Mouse (Mus musculus) Muller cell, postnatal 12 days (primary cell): ENCODE data around the gene Atp5g3.
"Not testable (repeated sequence)": the region's sequence is repeated elsewhere in the genome, so short reads cannot be mapped to it uniquely, and the experiment has no call there.

Experiments used
- DNase-seq: peaks from one replicate; pipeline ENCODE4 v3.0.0-alpha.2; 2015; ENCODE audit errors: inconsistent ontology term

Atp5g3 gene

DNA sequence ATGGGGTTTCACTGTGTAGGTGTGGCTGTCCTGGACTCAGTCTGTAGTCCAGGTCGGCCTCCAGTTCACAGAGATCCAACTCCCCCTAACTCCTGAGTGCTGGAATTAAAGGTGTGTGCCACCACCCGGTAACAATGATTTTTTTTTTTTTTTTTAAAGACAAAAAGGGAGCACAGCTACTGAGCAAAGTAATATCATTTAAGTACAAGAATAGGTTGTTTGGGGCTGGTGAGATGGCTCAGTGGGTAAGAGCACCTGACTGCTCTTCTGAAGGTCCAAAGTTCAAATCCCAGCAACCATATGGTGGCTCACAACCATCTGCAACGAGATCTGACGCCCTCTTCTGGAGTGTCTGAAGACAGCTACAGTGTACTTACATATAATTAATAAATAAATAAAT, 14.2 kb downstream of the Atp5g3 start:
- DNase-seq, result not testable (repeated sequence)

DNA sequence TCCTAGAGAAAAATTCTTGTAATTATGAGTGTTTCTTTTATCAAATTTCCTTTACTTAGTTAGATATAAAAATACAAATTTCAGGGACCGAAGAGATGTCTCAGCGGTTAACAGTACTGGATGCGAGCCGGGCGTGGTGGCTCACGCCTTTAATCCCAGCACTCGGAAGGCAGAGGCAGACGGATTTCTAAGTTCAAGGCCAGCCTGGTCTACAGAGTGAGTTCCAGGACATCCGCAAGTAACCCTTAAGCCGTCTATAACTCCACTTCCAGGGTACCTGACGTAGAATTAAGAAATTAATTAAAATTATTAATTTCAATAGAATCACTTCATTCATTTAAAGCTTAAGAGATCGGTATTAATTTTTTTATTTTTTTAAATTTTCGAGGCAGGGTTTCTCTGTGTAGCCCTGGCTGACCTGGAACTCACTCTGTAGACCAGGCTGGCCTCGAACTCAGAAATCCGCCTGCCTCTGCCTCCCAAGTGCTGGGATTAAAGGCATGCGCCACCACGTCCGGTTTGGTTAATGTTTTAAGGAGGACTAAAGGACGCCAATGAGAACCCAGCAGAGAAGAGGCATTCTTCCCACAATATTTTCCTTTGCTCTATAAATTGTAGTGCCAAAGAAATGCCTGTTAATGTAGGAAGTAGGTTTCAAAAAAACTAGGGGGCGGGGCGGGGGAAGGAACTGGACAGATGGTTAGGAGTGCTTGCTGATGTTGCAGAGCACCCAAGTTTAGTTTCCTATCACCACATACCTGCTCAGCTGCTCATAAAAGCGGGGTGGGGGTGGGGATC, 17.5 kb downstream of the Atp5g3 start:
- no peak for DNase-seq

DNA sequence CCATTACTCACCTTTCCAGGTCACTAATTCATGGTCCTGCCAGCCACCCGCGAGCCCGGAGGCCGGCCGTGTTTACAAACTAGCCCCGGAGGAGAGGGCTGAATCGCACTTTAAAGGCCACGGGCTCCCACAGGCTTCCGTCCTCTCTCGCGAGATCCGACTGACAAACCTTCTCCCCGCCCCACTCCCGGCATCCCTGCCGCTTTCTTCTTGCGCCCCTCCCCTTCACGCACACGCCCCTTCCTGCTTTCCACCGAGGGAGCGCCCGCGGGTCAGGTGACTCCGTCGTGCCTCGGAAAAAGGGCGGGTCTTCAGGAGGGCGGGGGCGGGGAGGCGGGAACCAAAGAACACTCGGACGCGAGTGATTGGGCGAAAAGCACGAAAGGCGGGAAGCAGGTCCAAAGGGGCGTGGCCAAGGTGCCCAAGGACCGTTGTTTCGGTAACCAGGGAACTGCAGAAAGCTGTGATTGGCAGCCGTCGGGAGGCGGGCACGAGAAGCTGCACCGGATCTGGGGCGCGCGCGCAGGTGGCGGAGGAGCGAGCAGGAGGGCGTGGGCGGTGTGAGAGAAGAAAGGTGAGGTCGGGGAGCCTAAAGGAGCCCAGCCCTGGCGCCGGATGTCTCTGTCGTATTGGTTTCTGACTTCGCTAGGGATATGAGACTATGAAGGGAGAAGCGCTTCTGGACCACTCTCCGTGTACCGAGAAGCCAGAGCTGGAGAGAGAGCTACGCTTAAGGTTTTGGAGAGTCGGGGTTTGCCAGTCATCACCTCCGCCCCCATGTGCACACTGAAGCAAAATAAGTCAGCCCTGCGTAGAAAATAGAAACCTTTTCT, 18.4 kb downstream of the Atp5g3 start, which contains the start of gene Atf2:
Gene Atf2, minus strand, starts transcription at position 176 of the 833 bp plus-strand sequence.
- DNase-seq, result peak; percentile 99

DNA sequence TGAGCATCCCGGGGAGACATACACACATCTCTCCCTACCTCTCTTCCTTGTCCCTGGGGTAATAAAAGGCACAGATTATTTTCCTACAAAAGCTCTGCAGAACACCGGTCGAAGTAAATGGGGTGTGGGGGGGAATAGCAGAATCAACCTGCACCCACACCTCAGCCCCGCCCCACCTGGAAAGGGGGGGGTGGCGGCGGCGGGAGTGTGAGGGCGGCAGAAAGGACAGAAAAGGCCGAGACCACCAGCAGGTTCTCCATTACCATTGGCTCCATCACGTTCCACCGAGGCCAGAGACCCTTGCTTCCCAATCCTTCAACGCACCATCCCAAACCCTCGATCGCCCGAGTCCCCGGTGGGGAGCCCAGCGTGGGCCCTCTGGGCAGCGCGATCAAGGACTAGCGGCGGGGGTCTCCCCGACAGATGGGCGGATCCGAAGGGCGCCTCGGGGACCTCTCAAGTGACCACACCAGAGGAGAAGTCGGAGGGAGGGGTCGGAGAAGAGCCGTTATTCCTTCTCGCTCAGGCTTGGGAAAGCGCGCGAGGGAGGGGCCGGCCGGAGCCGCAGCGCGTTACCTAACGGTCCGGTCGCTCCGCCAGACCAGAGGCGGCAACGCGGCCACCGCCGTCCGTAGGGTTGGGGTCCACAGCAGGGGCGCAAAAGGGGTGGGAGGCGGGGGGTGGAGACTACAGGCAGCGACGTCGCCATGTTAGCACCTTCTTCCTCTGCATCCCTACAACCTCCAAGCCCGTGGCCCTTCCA, 19.2 kb downstream of the Atp5g3 start:
- DNase-seq, result no peak

DNA sequence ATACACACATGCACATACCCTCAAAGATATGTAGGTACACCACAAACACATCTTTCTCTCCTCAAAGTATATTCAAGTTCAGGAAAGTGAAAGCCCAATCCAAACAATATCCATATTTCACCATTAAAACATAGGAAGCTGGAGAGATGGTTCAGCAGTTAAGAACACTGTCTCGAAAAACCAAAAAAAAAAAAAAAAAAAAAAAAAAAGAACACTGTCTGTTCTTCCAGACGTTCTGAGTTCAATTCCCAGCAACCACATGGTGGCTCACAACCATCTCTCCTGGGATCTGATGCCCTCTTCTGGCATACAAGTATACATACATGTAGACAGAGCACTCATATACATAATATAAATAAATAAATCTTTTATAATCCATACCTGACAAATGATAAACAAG, 25.1 kb downstream of the Atp5g3 start:
- DNase-seq, result no peak

DNA sequence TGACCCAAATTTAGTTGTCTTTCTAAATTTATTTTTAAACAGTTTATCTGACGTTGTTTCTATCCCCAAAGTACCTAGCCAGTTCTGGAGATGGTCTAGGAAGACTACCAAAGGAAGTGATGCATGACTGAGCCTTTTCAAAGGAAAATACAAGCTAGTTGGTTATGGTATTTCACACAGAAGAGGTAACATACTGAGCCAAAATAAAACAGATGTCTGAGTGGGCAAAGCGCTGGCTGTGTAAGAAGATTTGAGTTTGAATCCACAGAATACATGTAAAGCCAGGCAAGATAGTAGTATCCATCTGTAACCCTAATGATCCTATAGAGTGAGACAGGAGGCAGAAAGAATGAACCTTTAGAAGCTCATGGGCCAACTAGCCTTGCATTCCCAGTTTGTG, 33.2 kb downstream of the Atp5g3 start:
- DNase-seq, result no peak

DNA sequence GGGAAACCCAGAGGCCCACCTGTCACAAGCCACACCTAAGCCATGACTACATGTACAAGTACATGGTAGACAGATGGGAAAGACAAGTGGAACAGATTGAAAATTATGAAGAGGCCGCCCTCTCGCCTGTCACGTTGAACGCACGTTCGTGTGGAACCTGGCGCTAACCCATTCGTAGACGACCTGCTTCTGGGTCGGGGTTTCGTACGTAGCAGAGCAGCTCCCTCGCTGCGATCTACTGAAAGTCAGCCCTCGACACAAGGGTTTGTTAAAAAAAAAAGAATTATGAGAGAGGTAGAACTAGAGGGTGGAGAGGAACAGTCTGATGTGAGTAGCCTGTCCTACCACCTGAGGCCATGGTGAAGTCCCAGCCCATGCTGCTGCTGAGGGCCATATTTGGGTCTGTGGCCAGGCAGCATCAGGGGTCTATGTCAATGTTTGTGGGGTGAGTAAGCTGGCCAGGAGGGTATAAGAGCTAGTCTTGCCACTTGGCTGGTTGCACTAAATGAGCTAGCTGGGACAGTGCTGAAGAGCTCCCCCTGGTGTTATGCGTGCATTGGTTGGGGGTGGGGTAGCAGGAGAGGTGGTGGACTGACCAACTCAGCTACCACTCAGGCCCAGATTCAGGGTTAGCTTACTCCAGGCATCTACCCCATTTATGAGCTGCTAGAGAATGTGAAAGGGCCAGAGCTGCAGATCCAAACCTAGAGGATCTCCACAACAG, 43.2 kb downstream of the Atp5g3 start:
- no peak for DNase-seq

DNA sequence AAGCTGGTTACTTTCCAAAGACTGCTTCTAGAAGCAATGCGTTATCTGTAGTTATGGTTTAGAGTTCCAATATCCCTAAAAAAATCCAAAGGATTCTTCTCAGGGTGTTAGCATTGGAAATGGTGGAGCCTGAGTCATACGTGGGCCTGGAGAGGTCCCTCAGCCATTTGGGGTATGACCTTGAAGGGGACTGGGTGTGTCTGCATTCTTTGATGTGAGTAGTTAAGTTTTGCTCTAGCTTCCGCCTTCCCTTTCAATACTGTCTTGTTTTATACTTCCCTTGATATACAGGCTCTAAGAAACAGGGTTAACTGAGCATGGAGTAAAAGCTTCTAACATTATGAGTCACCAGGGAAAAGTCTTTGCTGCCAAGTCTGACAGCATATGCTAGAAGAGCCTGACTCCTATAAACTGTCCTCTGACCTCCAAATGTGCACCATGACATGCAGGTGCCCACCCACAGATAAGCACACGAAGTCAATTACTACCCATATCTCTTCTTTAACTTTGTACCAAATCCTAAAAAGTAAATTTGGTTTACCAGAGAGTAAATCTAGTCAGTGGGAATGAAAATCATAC, 51.0 kb downstream of the Atp5g3 start:
- peak; percentile 56 for DNase-seq
